Mouse (Mus musculus) midbrain, embryonic 16.5 days (tissue): ENCODE data around the gene Armc2. TPM values are rescaled to one million over a fixed set of nuclear protein-coding genes. Genes with fewer than 3 reads are reported as not detected.

Experiments
- ATAC-seq: fragments of 200-750 bp; cut with Nextera tagmentation; 2 replicates; pipeline ENCODE4 v1.8.0; 2017; ENCODE audit warnings: moderate TSS enrichment
- H3K27ac ChIP-seq: fragments of 300-500 bp; sonication (generic); 2 replicates; pipeline ENCODE4 v1.5.1; 2014; ENCODE audit warnings: mild to moderate bottlenecking, low read length, mixed read lengths
- H3K27me3 ChIP-seq: fragments of 300-500 bp; sonication (generic); 2 replicates; pipeline ENCODE4 v1.6.1; 2014; ENCODE audit warnings: low read depth, low read length, mixed read lengths; ENCODE audit not compliant: control insufficient read depth, insufficient read depth
- H3K36me3 ChIP-seq: fragments of 300-500 bp; sonication (generic); 2 replicates; pipeline ENCODE4 v1.6.1; 2014; ENCODE audit warnings: mild to moderate bottlenecking, low read length, moderate library complexity, mixed read lengths; ENCODE audit not compliant: control insufficient read depth, insufficient read depth
- H3K4me1 ChIP-seq: fragments of 300-500 bp; sonication (generic); 2 replicates; pipeline ENCODE4 v1.6.1; 2014; ENCODE audit warnings: mild to moderate bottlenecking, low read length, mixed read lengths; ENCODE audit not compliant: control insufficient read depth, insufficient read depth
- H3K4me2 ChIP-seq: fragments of 300-500 bp; sonication (generic); 2 replicates; pipeline ENCODE4 v1.6.1; 2014; ENCODE audit warnings: mild to moderate bottlenecking, low read length, mixed read lengths
- H3K4me3 ChIP-seq: fragments of 300-500 bp; sonication (generic); 2 replicates; pipeline ENCODE4 v1.5.1; 2014; ENCODE audit warnings: low read depth, mild to moderate bottlenecking, low read length, moderate library complexity, mixed read lengths
- H3K9ac ChIP-seq: fragments of 300-500 bp; sonication (generic); 2 replicates; pipeline ENCODE4 v1.6.1; 2014; ENCODE audit warnings: low read depth, low read length, mixed read lengths
- H3K9me3 ChIP-seq: fragments of 300-500 bp; sonication (generic); replicated peaks from 2 replicates; pipeline ENCODE4 v1.6.1; 2014; ENCODE audit warnings: mild to moderate bottlenecking, low read length, mixed read lengths; ENCODE audit not compliant: control insufficient read depth, poor library complexity, severe bottlenecking
- WGBS: fragments of 180-500 bp; shearing (Covaris S2); extraction: QIAGEN DNeasy Blood & Tissue Kit; methylation state at CpG from one replicate; pipeline ENCODE4 v1.1.7; 2014; 5-methylcytosine and 5-hydroxymethylcytosine counted together
- polyA plus RNA-seq: library from polyadenylated mRNA; unstranded; fragments of >200 nt; fragmentation: Nextera tagmentation; extraction: Ambion mirVana; gene quantifications from 2 replicates; pipeline ENCODE4 v1.2.1, GENCODE M21; 2015

The Armc2 gene
- polyA plus RNA-seq, 1 experiment from 2014 or later, result 12.1 TPM

DNA sequence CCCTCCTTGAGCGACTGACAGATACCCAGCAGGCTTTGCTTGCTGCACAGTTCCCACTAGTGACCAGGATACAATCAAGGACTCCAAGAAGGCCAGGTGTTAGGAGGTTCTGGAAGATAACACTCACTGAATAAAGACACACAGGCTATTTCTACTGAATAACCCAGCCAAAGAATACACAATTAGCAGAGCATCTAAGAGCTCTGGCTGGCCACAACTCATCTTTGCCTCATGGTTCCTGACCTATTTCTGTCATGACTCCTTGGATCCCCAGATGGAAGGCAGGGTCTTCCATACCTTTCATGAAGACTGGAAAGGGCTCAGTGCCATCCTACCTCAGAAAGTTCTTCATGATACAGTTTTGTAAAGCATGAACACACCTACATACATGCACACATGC, 14.2 kb downstream of the Armc2 start:
- Histone ChIP-seq H3K4me1 (no peaks in the 10 kb centered on the region), H3K27me3 (no peaks in the 10 kb centered on the region), H3K4me2 (no peak overlapping the region), H3K36me3 (0 out of 2 replicates have a peak, but pooled peaks cover under 1% of the 10 kb centered on the region), H3K9me3 (no peaks in the 10 kb centered on the region), H3K9ac (no peak overlapping the region), H3K4me3 (no peak overlapping the region), H3K27ac (no peak overlapping the region)
- 86% methylated on average over 1 of the region's 1 CpGs for WGBS
- ATAC-seq, result no peak

DNA sequence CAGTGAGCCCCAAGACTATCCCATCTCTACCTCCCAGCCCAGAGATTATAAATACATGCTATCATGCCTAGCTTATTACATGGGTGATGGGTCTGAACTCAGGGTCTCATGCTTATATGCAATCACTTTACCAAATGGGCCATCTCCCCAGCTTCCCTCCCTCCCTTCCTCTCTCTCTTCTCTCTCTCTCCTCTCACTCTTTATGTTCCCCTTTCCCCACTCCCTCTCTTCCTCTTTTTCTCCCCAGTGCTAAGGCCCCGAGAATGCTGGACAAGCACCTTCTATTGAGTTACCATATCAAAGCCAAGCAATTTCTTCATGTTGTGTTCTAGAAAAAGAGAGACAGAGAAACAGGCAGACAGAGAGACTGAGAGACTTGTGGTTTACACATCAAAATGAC, 14.7 kb downstream of the Armc2 start:
- Histone ChIP-seq H3K4me2 (no peak overlapping the region), H3K27me3 (no peaks in the 10 kb centered on the region), H3K9me3 (no peaks in the 10 kb centered on the region), H3K9ac (no peak overlapping the region), H3K4me3 (no peak overlapping the region), H3K27ac (no peak overlapping the region), H3K4me1 (no peaks in the 10 kb centered on the region), H3K36me3 (peaks cover 2% of the 10 kb centered on the region; the same call in 1 of the 2 replicates)
- 62% methylated on average over 1 of the region's 1 CpGs for WGBS
- ATAC-seq, result no peak

DNA sequence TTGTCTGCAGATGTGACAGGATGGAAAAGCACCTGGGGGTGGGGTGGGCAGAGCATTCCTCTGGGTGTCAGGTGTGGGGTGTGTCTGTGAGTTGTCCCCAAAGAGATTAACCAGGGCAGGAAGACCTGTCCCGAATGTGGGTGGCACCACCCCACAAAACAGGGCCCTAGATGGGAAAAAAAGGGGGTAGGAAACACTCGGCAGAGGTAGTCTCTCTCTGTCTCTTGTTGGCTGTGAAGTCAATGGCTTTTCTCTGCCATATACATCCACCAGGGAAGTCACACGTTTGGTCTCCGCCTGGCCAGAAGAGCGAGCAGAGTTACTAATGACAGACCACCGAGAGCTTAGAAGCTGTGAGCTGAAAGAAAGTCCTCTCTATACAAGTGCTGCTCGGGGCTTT, 15.8 kb downstream of the Armc2 start:
- Histone ChIP-seq H3K9me3 (no peaks in the 10 kb centered on the region), H3K27ac (no peak overlapping the region), H3K36me3 (peaks cover 2% of the 10 kb centered on the region; the same call in 1 of the 2 replicates), H3K4me1 (no peaks in the 10 kb centered on the region), H3K4me2 (no peak overlapping the region), H3K27me3 (no peaks in the 10 kb centered on the region), H3K4me3 (no peak overlapping the region), H3K9ac (no peak overlapping the region)
- ATAC-seq, result no peak
- WGBS, result 72% methylated on average over 7 of the region's 7 CpGs

DNA sequence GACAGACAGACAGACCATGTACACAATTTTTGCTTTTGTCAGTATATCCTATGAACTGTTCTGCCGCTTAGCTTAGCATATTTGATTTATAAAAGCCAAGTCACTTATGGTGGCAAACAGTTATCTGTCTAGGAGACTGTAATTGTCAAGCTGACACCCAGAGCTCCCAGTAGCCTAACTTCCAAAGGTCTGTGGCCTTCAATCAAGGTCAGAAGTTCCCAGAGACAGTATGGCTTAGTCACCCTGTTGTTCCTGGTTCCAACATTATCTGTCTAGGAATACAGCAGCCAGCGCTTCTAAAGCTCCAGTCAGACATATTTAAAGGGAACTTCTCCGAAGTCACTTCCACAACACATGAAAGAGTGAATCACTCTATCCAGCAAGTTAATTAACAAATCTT, 17.0 kb downstream of the Armc2 start:
- H3K36me3 ChIP-seq, result peaks cover 2% of the 10 kb centered on the region; the same call in 1 of the 2 replicates
- no peak overlapping the region for H3K9ac ChIP-seq
- no peak overlapping the region for H3K4me2 ChIP-seq
- no peaks in the 10 kb centered on the region for H3K9me3 ChIP-seq
- H3K27me3 ChIP-seq, result no peaks in the 10 kb centered on the region
- H3K27ac ChIP-seq, result no peak overlapping the region
- H3K4me3 ChIP-seq, result no peak overlapping the region
- H3K4me1 ChIP-seq, result no peaks in the 10 kb centered on the region
- 90% methylated on average over 3 of the region's 3 CpGs for WGBS
- ATAC-seq, result no peak

DNA sequence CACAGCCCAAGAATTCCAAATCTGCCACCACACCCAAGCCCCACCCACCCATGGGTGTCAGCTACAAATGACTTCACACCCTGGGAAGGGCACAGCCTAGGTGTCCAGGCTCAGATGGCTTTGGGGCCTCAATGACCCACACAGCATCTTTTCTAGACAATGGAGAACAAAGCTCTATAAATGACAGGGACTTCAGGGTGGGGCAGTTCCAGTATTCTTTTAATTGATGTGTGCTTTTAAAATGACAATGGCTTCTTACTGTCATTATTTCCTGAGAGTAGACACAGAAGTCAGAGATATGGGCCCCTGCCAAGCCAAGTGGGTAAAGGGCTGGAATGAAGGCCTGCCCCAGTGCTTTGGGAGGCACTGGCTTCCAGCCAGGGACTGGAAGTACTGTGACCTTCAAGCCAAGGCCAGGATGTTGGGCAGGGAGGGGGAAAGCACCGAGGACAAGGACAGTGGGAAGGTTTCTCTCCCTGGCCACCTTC, 20.5 kb downstream of the Armc2 start:
- peaks cover 2% of the 10 kb centered on the region; the same call in 1 of the 2 replicates for H3K36me3 ChIP-seq
- H3K27ac ChIP-seq, result no peak overlapping the region
- no peak overlapping the region for H3K4me2 ChIP-seq
- H3K27me3 ChIP-seq, result no peaks in the 10 kb centered on the region
- 91% methylated on average over 1 of the region's 1 CpGs for WGBS
- no peaks in the 10 kb centered on the region for H3K9me3 ChIP-seq
- no peak overlapping the region for H3K9ac ChIP-seq
- no peak for ATAC-seq
- H3K4me3 ChIP-seq, result no peak overlapping the region
- no peaks in the 10 kb centered on the region for H3K4me1 ChIP-seq

DNA sequence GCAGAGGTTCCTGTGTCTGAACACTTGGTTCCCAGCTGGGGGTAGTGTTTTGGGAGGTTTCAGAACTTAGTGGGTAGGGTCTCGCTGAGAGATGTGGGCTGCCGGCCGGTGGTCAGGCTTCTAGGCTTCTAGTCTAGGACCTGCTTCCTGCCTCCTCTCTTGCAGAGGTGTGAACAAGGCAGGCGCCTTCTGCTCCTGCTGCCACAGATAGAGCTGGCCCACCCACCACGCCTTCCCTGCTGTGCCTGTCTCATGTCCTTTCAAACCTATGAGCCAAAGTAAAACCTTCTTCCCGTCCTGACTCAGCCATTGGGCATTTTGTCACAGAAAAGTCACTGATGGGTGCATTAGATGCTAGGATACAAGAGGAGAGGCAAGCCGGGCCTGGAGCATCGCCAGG, 22.1 kb downstream of the Armc2 start:
- no peak overlapping the region for H3K9ac ChIP-seq
- no peaks in the 10 kb centered on the region for H3K27me3 ChIP-seq
- H3K4me2 ChIP-seq, result no peak overlapping the region
- H3K36me3 ChIP-seq, result peaks cover 2% of the 10 kb centered on the region; the same call in 1 of the 2 replicates
- 74% methylated on average over 8 of the region's 8 CpGs for WGBS
- no peak overlapping the region for H3K4me3 ChIP-seq
- no peak overlapping the region for H3K27ac ChIP-seq
- H3K4me1 ChIP-seq, result no peaks in the 10 kb centered on the region
- no peaks in the 10 kb centered on the region for H3K9me3 ChIP-seq
- no peak for ATAC-seq

DNA sequence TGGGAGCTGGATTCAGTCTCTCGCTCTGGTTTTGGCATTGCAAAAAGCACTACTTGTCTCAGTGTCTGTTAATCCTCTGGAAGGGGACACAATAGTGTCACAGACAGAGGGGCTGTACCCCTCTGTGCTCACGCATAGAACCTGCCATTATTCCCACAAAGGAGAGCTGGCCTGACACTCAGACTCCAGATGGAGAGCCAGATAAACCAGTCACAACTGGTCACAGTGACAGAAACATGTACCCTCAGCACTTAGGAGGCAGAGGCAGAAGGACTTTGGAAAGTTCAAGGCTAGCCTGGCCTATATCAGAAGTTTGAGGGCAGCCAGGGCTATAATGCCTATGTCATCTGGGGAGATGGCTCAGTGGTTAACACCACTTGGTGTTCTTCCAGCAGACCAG, 23.2 kb downstream of the Armc2 start:
- Histone ChIP-seq H3K27ac (no peak overlapping the region), H3K4me1 (peaks cover 3% of the 10 kb centered on the region; the same call in 1 of the 2 replicates), H3K36me3 (peaks cover 2% of the 10 kb centered on the region; the same call in 1 of the 2 replicates), H3K9me3 (no peaks in the 10 kb centered on the region), H3K4me3 (no peak overlapping the region), H3K27me3 (no peaks in the 10 kb centered on the region), H3K9ac (no peak overlapping the region), H3K4me2 (no peak overlapping the region)
- WGBS, result 24% methylated on average over 2 of the region's 2 CpGs
- no peak for ATAC-seq

DNA sequence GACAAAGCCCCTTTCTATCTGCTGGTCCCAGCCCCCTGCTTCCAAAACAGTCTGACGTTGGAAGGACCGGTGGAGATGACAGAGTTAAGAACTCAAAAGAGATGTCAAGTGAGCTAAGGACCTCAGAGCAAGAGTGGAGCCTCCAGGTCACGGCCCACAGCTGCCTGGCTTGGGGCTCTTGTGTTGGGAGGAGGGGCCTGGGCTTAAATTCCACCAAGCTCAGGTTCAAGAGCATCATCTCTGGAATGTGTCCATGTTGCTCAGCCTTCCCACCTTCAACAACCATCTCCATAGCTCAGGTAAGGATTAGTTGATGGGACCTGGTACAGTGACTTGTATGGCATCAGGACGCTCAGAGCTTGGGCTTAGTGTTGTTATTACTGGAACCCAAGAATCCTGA, 23.7 kb downstream of the Armc2 start:
- Histone ChIP-seq H3K27me3 (no peaks in the 10 kb centered on the region), H3K4me3 (no peak overlapping the region), H3K9me3 (no peaks in the 10 kb centered on the region), H3K4me1 (peaks cover 3% of the 10 kb centered on the region; the same call in 1 of the 2 replicates), H3K9ac (no peak overlapping the region), H3K36me3 (peaks cover 2% of the 10 kb centered on the region; the same call in 1 of the 2 replicates), H3K27ac (no peak overlapping the region), H3K4me2 (no peak overlapping the region)
- 36% methylated on average over 4 of the region's 4 CpGs for WGBS
- no peak for ATAC-seq

DNA sequence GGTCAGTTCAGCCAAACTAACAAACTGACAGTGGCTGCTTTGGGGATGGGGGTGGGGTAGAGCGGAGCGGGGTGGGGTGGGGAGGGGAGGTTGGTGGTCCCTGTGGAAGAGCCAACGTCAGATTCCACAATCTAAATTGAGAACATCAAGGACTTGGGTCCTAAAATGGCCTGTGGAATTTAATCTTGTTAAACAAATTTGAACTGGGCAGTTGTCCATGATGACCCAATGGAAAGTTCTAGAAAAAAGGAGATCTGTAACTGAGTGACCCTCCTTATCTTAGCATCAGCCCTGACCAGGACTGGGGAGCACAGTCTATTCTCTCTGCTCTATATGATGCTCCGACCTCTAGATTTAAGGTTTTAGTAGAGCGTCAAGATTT, 26.2 kb downstream of the Armc2 start:
- Histone ChIP-seq H3K9ac (no peak overlapping the region), H3K4me1 (peaks cover 3% of the 10 kb centered on the region; the same call in 1 of the 2 replicates), H3K9me3 (no peaks in the 10 kb centered on the region), H3K36me3 (no peaks in the 10 kb centered on the region), H3K27ac (no peak overlapping the region), H3K4me2 (no peak overlapping the region), H3K27me3 (no peaks in the 10 kb centered on the region; the same call in 1 of the 2 replicates), H3K4me3 (no peak overlapping the region)
- 81% methylated on average over 5 of the region's 5 CpGs for WGBS
- ATAC-seq, result no peak
